Mouse (Mus musculus): ENCODE measurements around the gene Dgki. TPM values are rescaled to one million over a fixed set of nuclear protein-coding genes. Genes with fewer than 3 reads are reported as not detected.

Dgki gene
- polyA plus RNA-seq, 1 experiment from 2014 or later, result 0.42 TPM

GRCm38 (mm10) chr6:37057957-37058356, 242.0 kb downstream of the Dgki start:
- H3K27me3 ChIP-seq (replicated peaks; ENCODE audit: control insufficient read depth, insufficient read depth, low read length), result no peaks in the 10 kb centered on the region
- no peak overlapping the region for H3K9ac ChIP-seq (ENCODE audit: low read depth, low read length)
- no peaks in the 10 kb centered on the region for H3K4me1 ChIP-seq (replicated peaks; ENCODE audit: control insufficient read depth, insufficient read depth, low read length)
- no peaks in the 10 kb centered on the region for H3K36me3 ChIP-seq (ENCODE audit: control insufficient read depth, insufficient read depth)
- H3K27ac ChIP-seq (ENCODE audit: low read depth, low read length), result no peak overlapping the region
- no peak for TF ChIP-seq CTCF (IDR thresholded peaks at IDR 0.05; ENCODE audit: low read depth)
- no peaks in the 10 kb centered on the region for H3K9me3 ChIP-seq (ENCODE audit: control insufficient read depth)
- WGBS, result 89% methylated on average over 9 of the region's 9 CpGs
- no peak overlapping the region for H3K4me2 ChIP-seq (replicated peaks; ENCODE audit: low read depth)
- no peak for ATAC-seq
- no peak overlapping the region for H3K4me3 ChIP-seq (ENCODE audit: low read depth, low read length)

- ATAC-seq, result no peak
- no peak for TF ChIP-seq CTCF (IDR thresholded peaks at IDR 0.05; ENCODE audit: low read depth)
- H3K9me3 ChIP-seq (ENCODE audit: control insufficient read depth), result no peaks in the 10 kb centered on the region
- no peak overlapping the region for H3K4me3 ChIP-seq (ENCODE audit: low read depth, low read length)
- H3K4me2 ChIP-seq (replicated peaks; ENCODE audit: low read depth), result no peak overlapping the region
- no peak overlapping the region for H3K9ac ChIP-seq (ENCODE audit: low read depth, low read length)
- H3K27me3 ChIP-seq (replicated peaks; ENCODE audit: control insufficient read depth, insufficient read depth, low read length), result no peaks in the 10 kb centered on the region
- H3K27ac ChIP-seq (ENCODE audit: low read depth, low read length), result no peak overlapping the region
- no peaks in the 10 kb centered on the region for H3K4me1 ChIP-seq (replicated peaks; ENCODE audit: control insufficient read depth, insufficient read depth, low read length)
- WGBS, result 89% methylated on average over 7 of the region's 7 CpGs
- no peaks in the 10 kb centered on the region for H3K36me3 ChIP-seq (ENCODE audit: control insufficient read depth, insufficient read depth)
Measured at GRCm38 (mm10) chr6:37057536-37057935, 242.4 kb downstream of the Dgki start.

GRCm38 (mm10) chr6:37055634-37056033, 244.3 kb downstream of the Dgki start:
- no peak for TF ChIP-seq CTCF (IDR thresholded peaks at IDR 0.05; ENCODE audit: low read depth)
- H3K4me1 ChIP-seq (replicated peaks; ENCODE audit: control insufficient read depth, insufficient read depth, low read length), result no peaks in the 10 kb centered on the region
- H3K36me3 ChIP-seq (ENCODE audit: control insufficient read depth, insufficient read depth), result no peaks in the 10 kb centered on the region
- H3K4me2 ChIP-seq (replicated peaks; ENCODE audit: low read depth), result no peak overlapping the region
- no peak for ATAC-seq
- H3K9ac ChIP-seq (ENCODE audit: low read depth, low read length), result no peak overlapping the region
- 87% methylated on average over 3 of the region's 3 CpGs for whole genome bisulfite sequencing
- no peaks in the 10 kb centered on the region for H3K9me3 ChIP-seq (ENCODE audit: control insufficient read depth)
- H3K27me3 ChIP-seq (replicated peaks; ENCODE audit: control insufficient read depth, insufficient read depth, low read length), result no peaks in the 10 kb centered on the region
- H3K27ac ChIP-seq (ENCODE audit: low read depth, low read length), result no peak overlapping the region
- H3K4me3 ChIP-seq (ENCODE audit: low read depth, low read length), result no peak overlapping the region

- Histone ChIP-seq H3K4me3 (ENCODE audit: low read depth, low read length) (no peak overlapping the region), H3K27me3 (replicated peaks; ENCODE audit: control insufficient read depth, insufficient read depth, low read length) (no peaks in the 10 kb centered on the region), H3K27ac (ENCODE audit: low read depth, low read length) (no peak overlapping the region), H3K9me3 (ENCODE audit: control insufficient read depth) (no peaks in the 10 kb centered on the region), H3K4me2 (replicated peaks; ENCODE audit: low read depth) (no peak overlapping the region), H3K9ac (ENCODE audit: low read depth, low read length) (no peak overlapping the region), H3K4me1 (replicated peaks; ENCODE audit: control insufficient read depth, insufficient read depth, low read length) (no peaks in the 10 kb centered on the region), H3K36me3 (ENCODE audit: control insufficient read depth, insufficient read depth) (no peaks in the 10 kb centered on the region)
- 76% methylated on average over 5 of the region's 5 CpGs for WGBS
- no peak for ATAC-seq
- no peak for TF ChIP-seq CTCF (IDR thresholded peaks at IDR 0.05; ENCODE audit: low read depth)
Measured at GRCm38 (mm10) chr6:37055128-37055527, 244.9 kb downstream of the Dgki start.

- no peaks in the 10 kb centered on the region for H3K36me3 ChIP-seq (ENCODE audit: control insufficient read depth, insufficient read depth)
- peak; percentile 81 for TF ChIP-seq CTCF (IDR thresholded peaks at IDR 0.05; ENCODE audit: low read depth)
- no peaks in the 10 kb centered on the region for H3K27me3 ChIP-seq (replicated peaks; ENCODE audit: control insufficient read depth, insufficient read depth, low read length)
- no peak for ATAC-seq
- H3K4me2 ChIP-seq (replicated peaks; ENCODE audit: low read depth), result no peak overlapping the region
- no peaks in the 10 kb centered on the region for H3K9me3 ChIP-seq (ENCODE audit: control insufficient read depth)
- H3K9ac ChIP-seq (ENCODE audit: low read depth, low read length), result no peak overlapping the region
- H3K4me3 ChIP-seq (ENCODE audit: low read depth, low read length), result no peak overlapping the region
- no peak overlapping the region for H3K27ac ChIP-seq (ENCODE audit: low read depth, low read length)
- WGBS, result 41% methylated on average over 6 of the region's 6 CpGs
- H3K4me1 ChIP-seq (replicated peaks; ENCODE audit: control insufficient read depth, insufficient read depth, low read length), result no peaks in the 10 kb centered on the region
Measured at GRCm38 (mm10) chr6:37054435-37055020, 245.5 kb downstream of the Dgki start.

- 48% methylated on average over 2 of the region's 2 CpGs for WGBS
- H3K4me3 ChIP-seq (ENCODE audit: low read depth, low read length), result no peak overlapping the region
- H3K36me3 ChIP-seq (ENCODE audit: control insufficient read depth, insufficient read depth), result no peaks in the 10 kb centered on the region
- no peak for TF ChIP-seq CTCF (IDR thresholded peaks at IDR 0.05; ENCODE audit: low read depth)
- no peak for ATAC-seq
- H3K4me2 ChIP-seq (replicated peaks; ENCODE audit: low read depth), result no peak overlapping the region
- no peaks in the 10 kb centered on the region for H3K9me3 ChIP-seq (ENCODE audit: control insufficient read depth)
- H3K4me1 ChIP-seq (replicated peaks; ENCODE audit: control insufficient read depth, insufficient read depth, low read length), result no peaks in the 10 kb centered on the region
- H3K9ac ChIP-seq (ENCODE audit: low read depth, low read length), result no peak overlapping the region
- H3K27ac ChIP-seq (ENCODE audit: low read depth, low read length), result no peak overlapping the region
- H3K27me3 ChIP-seq (replicated peaks; ENCODE audit: control insufficient read depth, insufficient read depth, low read length), result no peaks in the 10 kb centered on the region
Measured at GRCm38 (mm10) chr6:37053411-37053810, 246.6 kb downstream of the Dgki start.

GRCm38 (mm10) chr6:37051652-37052051, 248.3 kb downstream of the Dgki start:
- no peak for ATAC-seq
- H3K9me3 ChIP-seq (ENCODE audit: control insufficient read depth), result no peaks in the 10 kb centered on the region
- no peak overlapping the region for H3K27ac ChIP-seq (ENCODE audit: low read depth, low read length)
- no peak for TF ChIP-seq CTCF (IDR thresholded peaks at IDR 0.05; ENCODE audit: low read depth)
- H3K9ac ChIP-seq (ENCODE audit: low read depth, low read length), result no peak overlapping the region
- 43% methylated on average over 5 of the region's 5 CpGs for WGBS
- no peak overlapping the region for H3K4me2 ChIP-seq (replicated peaks; ENCODE audit: low read depth)
- H3K27me3 ChIP-seq (replicated peaks; ENCODE audit: control insufficient read depth, insufficient read depth, low read length), result no peaks in the 10 kb centered on the region
- H3K4me3 ChIP-seq (ENCODE audit: low read depth, low read length), result no peak overlapping the region
- no peaks in the 10 kb centered on the region for H3K4me1 ChIP-seq (replicated peaks; ENCODE audit: control insufficient read depth, insufficient read depth, low read length)
- no peaks in the 10 kb centered on the region for H3K36me3 ChIP-seq (ENCODE audit: control insufficient read depth, insufficient read depth)
